In genomic region chr6:47920447-47921340, GRCm38 (mm10) we compare ENCODE assay signal across 8 mouse cellular contexts. TPM values are rescaled to one million over a fixed set of nuclear protein-coding genes. Genes with fewer than 3 reads are reported as not detected.
DNase-seq lines count a peak whose midpoint lies in the region; ATAC-seq and TF ChIP-seq lines count a peak whose summit lies in the region.

Gene Zfp212, plus strand, starts transcription at chr6:47920476.

- H3K4me1 ChIP-seq in hindbrain, embryonic 16.5 days (ENCODE audit: control insufficient read depth, insufficient read depth, low read depth, low read length): peaks cover 13% of the 10 kb centered on the region

- no peaks in the 10 kb centered on the region for H3K9me3 ChIP-seq in hindbrain, embryonic 16.5 days (ENCODE audit: control insufficient read depth, low read length)

- peak within 1 kb of the TSS; percentile 87 for H3K9ac ChIP-seq in hindbrain, embryonic 16.5 days (ENCODE audit: low read depth, low read length)

- peak; percentile 69 for TF ChIP-seq CTCF in gastrocnemius, adult 2 months (IDR thresholded peaks at IDR 0.05)
- TF ChIP-seq CTCF in left cerebral cortex, adult 2 months (IDR thresholded peaks at IDR 0.05): peak; percentile 69

- H3K27ac ChIP-seq in gastrocnemius, adult 2 months: peak within 1 kb of the TSS; percentile 98
- H3K27ac ChIP-seq in hindbrain, embryonic 16.5 days (ENCODE audit: low read depth, low read length): peak within 1 kb of the TSS; percentile 93
- peak within 1 kb of the TSS; percentile 98 for H3K27ac ChIP-seq in left cerebral cortex, adult 2 months
- H3K27ac ChIP-seq in macrophage: peak within 1 kb of the TSS; percentile 76

- no peaks in the 10 kb centered on the region for H3K27me3 ChIP-seq in hindbrain, embryonic 16.5 days (replicated peaks; ENCODE audit: control insufficient read depth, insufficient read depth, low read length)

- DNase-seq in gastrocnemius, adult 2 months: peak; percentile 91
- peak; percentile 86 to 87 for DNase-seq in left cerebral cortex, adult 2 months (ENCODE audit: extremely low spot score in 1 of 2, low spot score in 2 of 2)
- peak; percentile 83 for DNase-seq in retina, postnatal 7 days (ENCODE audit: low read depth, low spot score)
- DNase-seq in urinary bladder, adult 18-20 months (ENCODE audit: low spot score in 2 of 2): peak; percentile 78 to 79

- WGBS in hindbrain, embryonic 16.5 days: under 1% methylated on average over 56 of the region's 67 CpGs
- WGBS in macrophage (ENCODE audit: missing documents): under 1% methylated on average over 56 of the region's 67 CpGs

- H3K4me2 ChIP-seq in hindbrain, embryonic 16.5 days (ENCODE audit: low read length): peak within 1 kb of the TSS; percentile 90

- peak within 1 kb of the TSS; percentile 78 for H3K4me3 ChIP-seq in gastrocnemius, adult 2 months
- peak within 1 kb of the TSS; percentile 82 for H3K4me3 ChIP-seq in hindbrain, embryonic 16.5 days (ENCODE audit: low read length)
- H3K4me3 ChIP-seq in left cerebral cortex, adult 2 months: peak within 1 kb of the TSS; percentile 71
- peak within 1 kb of the TSS; percentile 96 for H3K4me3 ChIP-seq in macrophage (ENCODE audit: inconsistent target)

- peaks cover 49% of the 10 kb centered on the region for H3K79me2 ChIP-seq in macrophage (ENCODE audit: inconsistent target)

- intact Hi-C loops in gastrocnemius, adult 2 months (cut with DNase I): no loop called here
- intact Hi-C loops in left cerebral cortex, adult 2 months (cut with DNase I): loop anchor here (2.0 kb wide), 2 partner anchors 44 to 96 kb away; partner anchors contain the start of gene Zfp282

- no peaks in the 10 kb centered on the region for H3K36me3 ChIP-seq in hindbrain, embryonic 16.5 days (ENCODE audit: control insufficient read depth, insufficient read depth, low read length)
- no peaks in the 10 kb centered on the region for H3K36me3 ChIP-seq in macrophage (ENCODE audit: inconsistent target)

- ATAC-seq in activated CD4-positive, CD25-positive, alpha-beta regulatory T cell, adult 4 months: peak; percentile 88
- ATAC-seq in common myeloid progenitor, adult 5-6 weeks (replicated peaks; ENCODE audit: low read depth, poor library complexity, severe bottlenecking): peak; percentile 93
- ATAC-seq in hindbrain, embryonic 16.5 days: peak; percentile 96

RNA-seq across cellular contexts. Expression of gene Zfp212, which starts in this region (rescaled TPM):
- 10 to 100 TPM; 14.6 to 15.2 TPM for polyA plus RNA-seq in activated CD4-positive, CD25-positive, alpha-beta regulatory T cell, adult 4 months (2017; shearing (Covaris generic))
- total RNA-seq in common myeloid progenitor, adult 5-6 weeks (2017): 9.0 and 10.3 TPM in 2 replicates
- 1 to 10 TPM; 7.8 to 10.0 TPM for total RNA-seq in gastrocnemius, adult 2 months (2021)
- polyA plus RNA-seq in hindbrain, embryonic 16.5 days (2015; fragmentation: Nextera tagmentation; extraction: Ambion mirVana): 13.9 and 15.3 TPM in 2 replicates
- total RNA-seq in left cerebral cortex, adult 2 months (2021): 10 to 100 TPM; 17.3 to 19.1 TPM
- 10 to 100 TPM in 18 of 26 experiments, 1 to 10 TPM in 8; 3.4 to 20.2 (median 13.9) TPM for total RNA-seq in macrophage (2018; cell fraction: chromatin; rRNA removed)
- total RNA-seq in macrophage (2018; cell fraction: cytosol; rRNA removed): 10 to 100 TPM in 1 of 26 experiments, 1 to 10 TPM in 25; 3.5 to 11.1 (median 7.1) TPM
- 10 to 100 TPM in 15 of 26 experiments, 1 to 10 TPM in 11; 6.6 to 18.5 (median 10.6) TPM for total RNA-seq in macrophage (2018; cell fraction: nucleus; rRNA removed)
- polyA plus RNA-seq in macrophage (2018): 5.3 to 8.4 TPM (median 5.9 TPM) in 3 replicates

Comparison
In these comparisons a context has a peak if more than half of its experiments do, and no peak if none do; other contexts are left out.
1. Peak in every context shown above with its lines: DNase-seq, ATAC-seq, H3K4me3 ChIP-seq and H3K27ac ChIP-seq.